Mouse (Mus musculus): ENCODE measurements around the gene Fsd1l. TPM values are rescaled to one million over a fixed set of nuclear protein-coding genes. Genes with fewer than 3 reads are reported as not detected.

The Fsd1l gene
- polyA plus RNA-seq, 1 experiment from 2014 or later = 10.0 TPM

- H3K9ac ChIP-seq (ENCODE audit: low read length) = no peak overlapping the region
- H3K4me3 ChIP-seq (ENCODE audit: low read length) = no peak overlapping the region
- no peaks in the 10 kb centered on the region for H3K4me1 ChIP-seq (ENCODE audit: control insufficient read depth, insufficient read depth, low read length)
- no peaks in the 10 kb centered on the region for H3K27me3 ChIP-seq (ENCODE audit: control insufficient read depth, insufficient read depth, low read length)
- WGBS = 63% methylated on average over 16 of the region's 16 CpGs
- H3K36me3 ChIP-seq (ENCODE audit: control insufficient read depth, insufficient read depth) = peaks cover 10% of the 10 kb centered on the region
- ATAC-seq (replicated peaks; ENCODE audit: extremely low read depth, insufficient read depth, low FRiP score) = no peak
- no peaks in the 10 kb centered on the region for H3K9me3 ChIP-seq (replicated peaks; ENCODE audit: control insufficient read depth, low read length)
- no peak overlapping the region for H3K27ac ChIP-seq (ENCODE audit: low read length)
- no peak overlapping the region for H3K4me2 ChIP-seq (ENCODE audit: low read depth, low read length)
These were observed 119.3 kb downstream of the Fsd1l start for GRCm38 (mm10) chr4:53750391-53751120.

Other genes with a start within 250 kb of the Fsd1l start
- 15.4 and 20.3 TPM in 2 replicates for gene Slc44a1, start 191.1 kb upstream of the Fsd1l start, polyA plus RNA-seq (2015; fragmentation: Nextera tagmentation; extraction: Ambion mirVana)
- 16.5 and 18.7 TPM in 2 replicates for gene Fktn, start 82.5 kb downstream of the Fsd1l start, polyA plus RNA-seq (2015; fragmentation: Nextera tagmentation; extraction: Ambion mirVana)
- gene Tal2, start 148.2 kb downstream of the Fsd1l start, polyA plus RNA-seq (2015; fragmentation: Nextera tagmentation; extraction: Ambion mirVana) = 0.11 TPM in 1 of 2 replicates, not detected in the other
- 7.6 and 8.6 TPM in 2 replicates for gene Tmem38b, start 194.6 kb downstream of the Fsd1l start, polyA plus RNA-seq (2015; fragmentation: Nextera tagmentation; extraction: Ambion mirVana)

Data from heart, embryonic 16.5 days (tissue).